Mouse (Mus musculus): ENCODE measurements around the gene Vmn2r62.
"Not testable (repeated sequence)": the region's sequence is repeated elsewhere in the genome, so short reads cannot be mapped to it uniquely, and the experiment has no call there.

Gene Vmn2r62

DNA sequence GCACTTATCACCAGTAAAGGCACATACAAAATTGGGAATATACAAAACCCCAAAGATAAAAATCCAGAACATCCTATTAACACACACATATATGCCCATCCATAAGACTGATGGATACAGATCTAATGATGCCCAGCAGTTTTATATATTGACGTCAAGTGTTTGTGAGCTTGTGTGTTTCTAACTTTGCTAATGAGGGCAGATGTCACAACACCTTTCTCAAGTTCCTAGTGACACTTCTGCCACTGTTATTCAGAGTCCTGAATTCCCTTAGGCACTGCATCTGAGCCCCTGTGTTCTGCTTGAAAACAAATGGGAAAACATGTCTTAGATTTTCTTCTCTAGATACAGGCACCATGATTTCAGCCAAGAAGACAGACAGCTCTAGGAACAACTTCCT lies at the start of gene Vmn2r62:
Gene Vmn2r62, minus strand, starts transcription at position 101 of the 400 bp plus-strand sequence.
- DNase-seq (ENCODE audit: low spot score in 2 of 2): not testable (repeated sequence)

DNA sequence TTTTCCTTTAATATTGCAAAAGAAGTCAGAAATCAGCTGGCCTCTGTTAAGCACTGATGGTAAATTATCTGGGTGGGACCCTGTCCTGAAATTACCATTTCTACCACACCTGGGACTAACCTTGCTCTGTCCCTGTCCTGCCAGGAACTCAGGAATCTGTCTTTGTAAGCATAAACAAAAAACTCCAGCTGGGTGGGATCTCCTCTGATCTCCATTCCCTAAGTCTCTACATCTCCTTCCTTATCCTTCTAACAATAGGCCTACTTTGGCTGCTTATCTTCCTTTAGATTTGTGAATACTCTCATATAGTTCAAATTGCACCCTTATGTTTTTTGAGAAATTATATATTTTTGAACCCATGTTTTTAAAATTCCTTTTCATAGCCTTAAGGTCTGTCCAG lies 45.0 kb upstream of the Vmn2r62 start:
- DNase-seq (ENCODE audit: low spot score in 2 of 2): not testable (repeated sequence)

DNA sequence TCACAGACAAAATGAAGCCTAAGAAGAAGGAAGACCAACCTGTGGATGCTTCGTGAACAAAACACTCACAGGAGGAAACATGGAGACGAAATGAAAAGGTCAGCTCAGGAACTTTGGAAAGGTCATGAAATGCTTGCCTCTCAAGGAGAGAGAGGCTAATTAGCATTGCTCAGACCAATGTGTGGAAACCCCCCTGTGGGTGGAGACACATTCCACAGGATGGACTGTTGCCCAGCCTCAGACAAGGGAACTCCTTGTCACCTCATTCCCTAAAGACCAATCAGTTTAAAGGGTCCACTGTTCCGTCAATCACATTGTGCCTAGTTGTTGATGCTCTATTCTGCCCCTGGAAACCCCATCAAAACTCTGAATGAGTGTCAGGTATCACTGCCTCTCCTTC lies 38.9 kb upstream of the Vmn2r62 start:
- no peak for DNase-seq (ENCODE audit: low spot score in 2 of 2)

DNA sequence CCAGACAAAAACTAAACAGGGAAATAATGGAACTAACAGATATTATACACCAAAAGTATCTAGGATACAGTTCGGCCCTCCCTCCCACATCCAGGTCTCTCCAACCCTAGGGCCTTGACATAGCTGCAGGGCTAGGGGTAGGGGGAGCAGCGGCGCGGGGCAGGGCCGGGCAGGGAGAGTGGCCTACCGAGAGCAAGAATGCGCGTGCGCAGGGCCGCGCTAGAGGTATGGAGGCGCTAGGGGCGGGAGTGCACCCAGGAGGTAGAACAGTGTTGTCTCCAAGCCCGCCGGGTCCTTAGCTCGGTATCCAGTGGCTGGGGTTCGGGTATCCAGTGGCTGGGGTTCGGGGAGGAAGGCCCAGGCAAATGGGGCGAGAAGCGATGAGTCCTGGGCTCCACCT lies 43.5 kb downstream of the Vmn2r62 start:
- no peak for DNase-seq (ENCODE audit: low spot score in 2 of 2)

DNA sequence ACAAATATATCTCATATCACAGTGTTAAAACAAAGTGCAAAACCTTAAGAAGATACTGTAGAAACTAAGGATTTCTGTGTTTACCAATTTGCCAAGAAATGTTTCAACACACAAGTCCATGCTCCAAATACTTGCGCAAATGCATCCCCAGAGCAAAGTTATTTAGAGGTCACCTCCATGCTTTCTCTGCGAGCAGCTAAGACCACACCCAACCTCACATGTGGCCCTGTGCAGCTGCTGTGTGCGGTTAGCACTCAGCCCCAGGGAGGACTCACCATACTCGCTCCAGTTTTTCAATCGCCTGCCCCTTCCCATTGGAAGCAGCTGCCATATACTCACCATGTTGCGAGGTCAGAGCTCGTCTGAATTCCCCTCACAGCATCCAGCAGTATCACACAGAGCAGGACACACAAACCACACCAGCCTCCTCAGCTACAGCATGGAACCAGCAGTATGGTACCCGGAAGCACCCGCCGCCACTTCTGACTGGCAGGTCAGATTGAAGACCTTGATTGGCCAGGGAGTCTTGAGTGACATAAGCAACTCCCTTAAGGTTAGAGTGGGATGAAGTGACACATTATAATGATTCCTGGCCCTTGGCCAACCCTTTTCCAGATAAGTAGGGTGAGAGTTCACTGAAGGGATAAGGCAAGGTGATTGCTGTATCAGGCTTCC lies 54.7 kb downstream of the Vmn2r62 start:
- DNase-seq (ENCODE audit: low spot score in 2 of 2): no peak

DNA sequence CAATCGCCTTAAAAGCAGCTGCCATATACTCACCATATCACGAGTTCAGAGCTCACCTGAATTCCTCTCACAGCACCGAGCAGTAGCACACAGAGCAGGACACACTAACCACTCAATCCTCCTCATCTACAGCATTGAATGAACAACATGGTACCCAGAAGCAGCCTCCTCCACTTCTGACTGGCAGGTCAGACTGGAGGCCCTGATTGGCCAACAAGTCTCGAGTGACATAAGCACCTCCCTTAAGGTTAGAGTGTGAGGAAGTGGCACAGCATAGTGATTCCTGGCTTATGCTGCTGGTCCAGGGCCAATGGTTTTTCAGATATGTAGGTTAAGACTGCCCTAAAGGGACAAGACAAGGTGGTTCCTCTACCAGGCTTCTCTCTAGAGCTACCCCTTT lies 66.4 kb downstream of the Vmn2r62 start, which contains the start of gene Gm17067:
Gene Gm17067, minus strand, starts transcription at position 101 of the 400 bp plus-strand sequence.
- DNase-seq (ENCODE audit: low spot score in 2 of 2): not testable (repeated sequence)
